ENCODE assay signal across 8 mouse cellular contexts in genomic region chr19:4756193-4756911, GRCm38 (mm10). TPM values are rescaled to one million over a fixed set of nuclear protein-coding genes. Genes with fewer than 3 reads are reported as not detected.
DNase-seq lines count a peak whose midpoint lies in the region; ATAC-seq and TF ChIP-seq lines count a peak whose summit lies in the region.

TSS of gene Rbm4b (plus strand) at chr19:4756497.

- peak within 1 kb of the TSS; percentile 97 for H3K27ac ChIP-seq in embryonic facial prominence, embryonic 13.5 days
- peak within 1 kb of the TSS; percentile 89 for H3K27ac ChIP-seq in limb, embryonic 14.5 days (replicated peaks; ENCODE audit: low read depth, low read length)
- peak within 1 kb of the TSS; percentile 93 for H3K27ac ChIP-seq in midbrain, postnatal 0 days (ENCODE audit: low read depth, low read length)

- H3K4me1 ChIP-seq in embryonic facial prominence, embryonic 13.5 days, result peaks cover 15% of the 10 kb centered on the region
- H3K4me1 ChIP-seq in limb, embryonic 14.5 days (ENCODE audit: control insufficient read depth, insufficient read depth, low read length), result peaks cover 16% of the 10 kb centered on the region
- peaks cover 10% of the 10 kb centered on the region for H3K4me1 ChIP-seq in midbrain, postnatal 0 days (ENCODE audit: insufficient read depth, low read length)

- H3K4me2 ChIP-seq in embryonic facial prominence, embryonic 13.5 days, result peak within 1 kb of the TSS; percentile 79
- peak within 1 kb of the TSS; percentile 76 for H3K4me2 ChIP-seq in limb, embryonic 14.5 days (replicated peaks; ENCODE audit: low read depth, low read length, severe bottlenecking)
- H3K4me2 ChIP-seq in midbrain, postnatal 0 days (ENCODE audit: low read depth, low read length, poor library complexity, severe bottlenecking), result peak within 1 kb of the TSS; percentile 72

- H3K27me3 ChIP-seq in embryonic facial prominence, embryonic 13.5 days, result no peaks in the 10 kb centered on the region
- no peaks in the 10 kb centered on the region for H3K27me3 ChIP-seq in limb, embryonic 14.5 days (ENCODE audit: control insufficient read depth, insufficient read depth, low read length)
- H3K27me3 ChIP-seq in midbrain, postnatal 0 days (ENCODE audit: insufficient read depth, low read length), result no peaks in the 10 kb centered on the region

- peak; percentile 93 for DNase-seq in 3134 (ENCODE audit: extremely low read depth, insufficient read length, low spot score)
- peak; percentile 97 to 99 for DNase-seq in adrenal gland, postnatal 36 days
- peak; percentile 93 for DNase-seq in heart, adult 8-10 months (ENCODE audit: low spot score)
- DNase-seq in kidney, adult 9 months, result peak; percentile 96
- DNase-seq in limb, embryonic 14.5 days (ENCODE audit: low spot score), result peak; percentile 97
- peak; percentile 99 for DNase-seq in midbrain, postnatal 0 days (ENCODE audit: low spot score)
- DNase-seq in spleen, postnatal 14 days (ENCODE audit: low spot score in 2 of 2), result peak; percentile 88 to 92

- peak; percentile 96 for TF ChIP-seq POLR2A in limb, embryonic 14.5 days (IDR thresholded peaks at IDR 0.05; ENCODE audit: borderline replicate concordance, extremely low read depth, insufficient read depth, insufficient read length)

- peak; percentile 97 for ATAC-seq in embryonic facial prominence, embryonic 13.5 days (ENCODE audit: insufficient number of reproducible peaks, insufficient read depth, low FRiP score, low TSS enrichment, low read depth)
- peak; percentile 96 for ATAC-seq in limb, embryonic 14.5 days (ENCODE audit: low FRiP score, low read depth)
- peak; percentile 97 for ATAC-seq in midbrain, postnatal 0 days (ENCODE audit: low FRiP score)

- H3K36me3 ChIP-seq in embryonic facial prominence, embryonic 13.5 days, result peaks cover 18% of the 10 kb centered on the region
- peaks cover 19% of the 10 kb centered on the region for H3K36me3 ChIP-seq in limb, embryonic 14.5 days (ENCODE audit: control insufficient read depth, insufficient read depth, low read length)
- peaks cover 10% of the 10 kb centered on the region for H3K36me3 ChIP-seq in midbrain, postnatal 0 days (ENCODE audit: insufficient read depth, low read length)

- H3K9me3 ChIP-seq in embryonic facial prominence, embryonic 13.5 days, result no peaks in the 10 kb centered on the region
- no peaks in the 10 kb centered on the region for H3K9me3 ChIP-seq in limb, embryonic 14.5 days (ENCODE audit: control insufficient read depth, low read length)
- no peaks in the 10 kb centered on the region for H3K9me3 ChIP-seq in midbrain, postnatal 0 days (ENCODE audit: low read length)

- TF ChIP-seq CTCF in midbrain, postnatal 0 days (IDR thresholded peaks at IDR 0.05), result no peak; the same call in 1 of the 2 replicates

- H3K4me3 ChIP-seq in embryonic facial prominence, embryonic 13.5 days, result peak within 1 kb of the TSS; percentile 67
- H3K4me3 ChIP-seq in limb, embryonic 14.5 days (replicated peaks; ENCODE audit: low read length), result peak within 1 kb of the TSS; percentile 55
- peak within 1 kb of the TSS; percentile 60 for H3K4me3 ChIP-seq in midbrain, postnatal 0 days (ENCODE audit: low read depth, low read length)

- peak within 1 kb of the TSS; percentile 85 for H3K9ac ChIP-seq in embryonic facial prominence, embryonic 13.5 days
- peak within 1 kb of the TSS; percentile 84 for H3K9ac ChIP-seq in limb, embryonic 14.5 days (ENCODE audit: low read depth, low read length, severe bottlenecking)
- peak within 1 kb of the TSS; percentile 77 for H3K9ac ChIP-seq in midbrain, postnatal 0 days (replicated peaks; ENCODE audit: low read length, poor library complexity, severe bottlenecking)

- WGBS in embryonic facial prominence, embryonic 13.5 days, result under 1% methylated on average over 62 of the region's 65 CpGs
- under 1% methylated on average over 50 of the region's 65 CpGs for WGBS in limb, embryonic 14.5 days
- WGBS in midbrain, postnatal 0 days, result under 1% methylated on average over 61 of the region's 65 CpGs

RNA-seq across cellular contexts. Expression of gene Rbm4b, which starts in this region (rescaled TPM):
- 10 to 100 TPM; 16.4 to 17.1 TPM for total RNA-seq in adrenal gland, postnatal 36 days (2021)
- 107 and 114 TPM in 2 replicates for polyA plus RNA-seq in embryonic facial prominence, embryonic 13.5 days (2015; fragmentation: Nextera tagmentation; extraction: Ambion mirVana)
- 1 to 10 TPM; 5.4 to 8.1 (median 6.3) TPM for total RNA-seq in heart, adult 8-10 months (2022)
- 36.9 and 38.1 TPM in 2 replicates for polyA plus RNA-seq in limb, embryonic 14.5 days (2012; rRNA removed)
- polyA plus RNA-seq in limb, embryonic 14.5 days (2014; fragmentation: Nextera tagmentation; extraction: Ambion mirVana), result 63.2 and 71.8 TPM in 2 replicates
- 63.2 and 89.1 TPM in 2 replicates for total RNA-seq in midbrain, postnatal 0 days (2014; rRNA removed)
- polyA plus RNA-seq in midbrain, postnatal 0 days (2015; fragmentation: Nextera tagmentation; extraction: Ambion mirVana), result 88.6 and 89.7 TPM in 2 replicates

Comparison
In these comparisons a context has a peak if more than half of its experiments do, and no peak if none do; other contexts are left out.
1. Peak in every context shown above with its lines: DNase-seq, ATAC-seq, H3K4me3 ChIP-seq and H3K27ac ChIP-seq.